20 mouse cellular contexts compared by ENCODE assay signal in the genomic region with DNA sequence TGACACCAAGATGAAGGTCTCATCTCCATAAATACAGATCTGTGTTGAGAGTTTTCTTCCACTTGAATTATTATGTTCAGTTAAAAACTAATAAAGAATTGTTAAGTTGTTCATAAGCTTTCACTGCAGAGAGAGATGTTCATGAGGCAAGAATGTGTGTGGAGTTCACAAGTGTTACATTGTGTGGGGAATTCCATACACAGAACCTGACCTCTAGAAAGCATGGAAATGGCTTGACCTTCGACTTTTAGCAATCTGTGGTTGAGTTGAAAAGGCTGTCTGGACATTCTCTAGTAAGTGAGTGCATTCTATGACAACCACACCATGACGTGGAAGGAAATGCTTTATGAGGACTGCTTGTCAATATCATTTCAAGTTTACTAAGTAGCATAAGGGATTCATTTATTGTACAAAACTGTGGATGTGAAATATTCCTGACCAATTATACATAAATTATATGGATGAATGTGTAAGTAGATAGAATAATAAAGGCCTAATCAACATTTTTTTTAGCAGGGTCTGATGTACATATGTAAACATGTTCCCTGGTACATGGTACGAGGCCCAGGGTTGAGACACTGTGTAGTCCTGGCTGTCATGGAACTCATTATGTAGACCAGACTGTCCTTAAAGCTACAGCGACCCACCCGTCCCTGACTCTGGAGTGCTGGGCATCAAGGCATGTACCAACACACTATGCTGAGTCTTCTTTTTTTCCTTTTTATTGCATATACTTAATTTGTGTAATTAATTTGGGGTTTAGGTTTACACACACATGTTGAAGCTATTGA.
DNase-seq lines count a peak whose midpoint lies in the region; ATAC-seq and TF ChIP-seq lines count a peak whose summit lies in the region.
"Had no signal": no experiment of that assay in that cellular context is flagged by ENCODE, and none has a peak within 500 bp of the region (broad histone marks: within the 10 kb centered on the region; RNA-seq: fewer than 3 reads in every experiment).

No protein-coding gene starts in this region.

- H3K27me3 ChIP-seq in lung, postnatal 0 days (replicated peaks; ENCODE audit: insufficient read depth, low read length) = no peaks in the 10 kb centered on the region
- no peaks in the 10 kb centered on the region for H3K27me3 ChIP-seq in midbrain, embryonic 10.5 days (ENCODE audit: low read depth, poor library complexity, severe bottlenecking)
- H3K27me3 ChIP-seq: embryonic facial prominence, embryonic 12.5 days; liver, embryonic 13.5 days had no signal

- TF ChIP-seq EP300 in lung, postnatal 0 days (IDR thresholded peaks at IDR 0.05) = no peak

- H3K9ac ChIP-seq in lung, postnatal 0 days (replicated peaks; ENCODE audit: low read depth) = no peak overlapping the region
- H3K9ac ChIP-seq: embryonic facial prominence, embryonic 12.5 days; liver, embryonic 13.5 days had no signal

- H3K27ac ChIP-seq in gastrocnemius, adult 2 months = 0 out of 2 replicates have a peak overlapping the region, but pooled peaks have one; percentile 28
- no peak overlapping the region for H3K27ac ChIP-seq in lung, postnatal 0 days (ENCODE audit: low read length)
- peak overlapping the region; percentile 87 for H3K27ac ChIP-seq in embryonic fibroblast, embryonic 13.5 days (ENCODE audit: insufficient read depth, low read length)
- H3K27ac ChIP-seq in midbrain, embryonic 10.5 days (replicated peaks) = no peak overlapping the region
- H3K27ac ChIP-seq: embryonic facial prominence, embryonic 12.5 days; liver, embryonic 13.5 days; stomach, postnatal 0 days had no signal

- intact Hi-C loops in gastrocnemius, adult 2 months (cut with DNase I) = no loop called here

- no peaks in the 10 kb centered on the region for H3K36me3 ChIP-seq in lung, postnatal 0 days (ENCODE audit: insufficient read depth, low read length)
- H3K36me3 ChIP-seq in midbrain, embryonic 10.5 days = no peaks in the 10 kb centered on the region
- H3K36me3 ChIP-seq: embryonic facial prominence, embryonic 12.5 days; liver, embryonic 13.5 days had no signal

- ATAC-seq in lung, postnatal 0 days = peak; percentile 43
- ATAC-seq: activated CD4-positive, CD25-positive, alpha-beta regulatory T cell, adult 4 months had no signal

- H3K4me1 ChIP-seq in lung, postnatal 0 days (ENCODE audit: insufficient read depth, low read depth, low read length) = no peaks in the 10 kb centered on the region
- H3K4me1 ChIP-seq in embryonic fibroblast, embryonic 13.5 days (ENCODE audit: control insufficient read depth, insufficient read depth, low read length) = peaks cover 20% of the 10 kb centered on the region
- H3K4me1 ChIP-seq in midbrain, embryonic 10.5 days = 0 out of 2 replicates have a peak, but pooled peaks cover 3% of the 10 kb centered on the region
- H3K4me1 ChIP-seq: embryonic facial prominence, embryonic 12.5 days had no signal

- H3K4me3 ChIP-seq in gastrocnemius, adult 2 months = no peak overlapping the region
- H3K4me3 ChIP-seq in lung, postnatal 0 days (ENCODE audit: low read depth, low read length) = no peak overlapping the region
- H3K4me3 ChIP-seq in embryonic fibroblast, embryonic 13.5 days (ENCODE audit: insufficient read depth, low read length) = no peak overlapping the region
- H3K4me3 ChIP-seq in midbrain, embryonic 10.5 days = no peak overlapping the region
- H3K4me3 ChIP-seq: embryonic facial prominence, embryonic 12.5 days; heart, adult 2 months; liver, embryonic 13.5 days had no signal

- TF ChIP-seq CTCF in gastrocnemius, adult 2 months (IDR thresholded peaks at IDR 0.05) = no peak
- TF ChIP-seq CTCF in lung, postnatal 0 days (IDR thresholded peaks at IDR 0.05) = no peak
- TF ChIP-seq CTCF in embryonic fibroblast, embryonic 13.5 days (IDR thresholded peaks at IDR 0.05; ENCODE audit: borderline replicate concordance, insufficient read depth, low read length) = no peak

- H3K9me3 ChIP-seq in lung, postnatal 0 days (ENCODE audit: low read length) = no peaks in the 10 kb centered on the region
- no peaks in the 10 kb centered on the region for H3K9me3 ChIP-seq in midbrain, embryonic 10.5 days (replicated peaks)
- H3K9me3 ChIP-seq: embryonic facial prominence, embryonic 12.5 days; liver, embryonic 13.5 days had no signal

- no peak for TF ChIP-seq POLR2A in embryonic fibroblast, embryonic 13.5 days (IDR thresholded peaks at IDR 0.05; ENCODE audit: low read depth, low read length)

- no peak overlapping the region for H3K4me2 ChIP-seq in lung, postnatal 0 days (replicated peaks; ENCODE audit: low read depth, low read length)
- H3K4me2 ChIP-seq: embryonic facial prominence, embryonic 12.5 days; liver, embryonic 13.5 days had no signal

- WGBS in lung, postnatal 0 days = 63% methylated on average over 5 of the region's 5 CpGs
- 80% methylated on average over 5 of the region's 5 CpGs for WGBS in midbrain, embryonic 10.5 days

- no peak for DNase-seq in gastrocnemius, adult 2 months
- no peak for DNase-seq in gastrocnemius, postnatal 10 days
- peak; percentile 44 for DNase-seq in lung, postnatal 0 days (ENCODE audit: low spot score)
- no peak for DNase-seq in lung, postnatal 36 days
- no peak for DNase-seq in midbrain, embryonic 10.5 days (ENCODE audit: low spot score)
- no peak for DNase-seq in right cerebral cortex, adult 2 months (ENCODE audit: low spot score in 2 of 2)
- DNase-seq in adrenal gland, adult 18-20 months (ENCODE audit: low spot score in 2 of 2) = no peak
- DNase-seq: adrenal gland, postnatal 36 days; cerebellum, adult 11-12 months; gastrocnemius, postnatal 25 days; heart, adult 2 months; kidney, adult 8-10 months; kidney, postnatal 25 days; left cerebral cortex, postnatal 4 days; liver, embryonic 13.5 days; retina, postnatal 1 day had no signal

Comparison
In these comparisons a context has a peak if more than half of its experiments do, and no peak if none do; other contexts are left out.
1. H3K27ac ChIP-seq: peak in gastrocnemius, adult 2 months (single experiment) and embryonic fibroblast, embryonic 13.5 days (single experiment); none in lung, postnatal 0 days (single experiment) and midbrain, embryonic 10.5 days (single experiment).